Mouse (Mus musculus) stomach, postnatal 0 days (tissue): ENCODE data around the gene Lhcgr.

Experiments used
- CTCF ChIP-seq: IDR thresholded peaks from 2 replicates; pipeline ENCODE4 v1.5.1; 2016; ENCODE audit warnings: antibody characterized with exemption, low read depth, mild to moderate bottlenecking, moderate library complexity
- EP300 ChIP-seq: optimal IDR thresholded peaks from 2 replicates; pipeline ENCODE3; 2016; ENCODE audit warnings: antibody characterized with exemption

DNA sequence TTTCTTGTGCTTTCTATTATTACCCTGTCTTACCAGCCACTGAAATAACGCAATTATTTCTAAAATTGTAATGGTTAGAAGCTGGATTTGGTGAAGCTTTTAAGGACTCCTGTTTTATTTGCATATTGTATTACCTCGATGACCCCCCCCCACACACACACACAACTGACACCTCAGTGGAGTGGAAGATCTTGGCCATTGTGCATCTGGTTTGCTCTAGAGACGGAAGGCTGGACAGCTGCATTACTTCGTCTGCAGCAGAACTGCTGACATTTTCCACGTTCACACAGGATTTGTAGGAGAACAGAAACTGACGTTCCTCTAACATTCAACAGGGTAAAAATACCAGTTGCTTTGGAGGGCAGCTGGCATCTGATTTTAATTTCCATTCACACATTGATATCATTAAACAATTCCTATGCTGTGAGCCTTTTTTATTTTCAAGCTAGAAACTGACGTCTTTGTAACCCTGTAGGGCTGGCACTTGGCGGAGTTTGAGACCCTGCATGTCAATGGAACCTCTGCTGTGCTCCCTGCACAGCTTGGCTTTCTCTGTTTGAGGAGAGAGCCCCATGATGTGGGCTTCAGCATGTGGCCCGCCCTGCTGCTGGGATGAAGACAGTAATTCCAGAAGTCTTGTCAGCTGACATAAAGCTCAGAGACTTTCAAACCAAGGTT, 95.0 kb downstream of the Lhcgr start:
- TF ChIP-seq CTCF (no peak), EP300 (no peak)
